Mouse (Mus musculus) liver, embryonic 14.5 days (tissue): ENCODE data around the gene Olfr157.

Experiments
- CTCF ChIP-seq: IDR thresholded peaks from 2 replicates; pipeline ENCODE4 v1.5.1; 2016; ENCODE audit warnings: antibody characterized with exemption, low read depth, control low read depth
- EP300 ChIP-seq: IDR thresholded peaks from 2 replicates; pipeline ENCODE4 v1.6.1; 2016; ENCODE audit warnings: antibody characterized with exemption, low read depth

GRCm38 (mm10) chr4:43851265-43851664, 11.3 kb upstream of the Olfr157 start, which contains the start of gene Olfr155:
- TF ChIP-seq CTCF (no peak), EP300 (no peak)
